In the genomic region with DNA sequence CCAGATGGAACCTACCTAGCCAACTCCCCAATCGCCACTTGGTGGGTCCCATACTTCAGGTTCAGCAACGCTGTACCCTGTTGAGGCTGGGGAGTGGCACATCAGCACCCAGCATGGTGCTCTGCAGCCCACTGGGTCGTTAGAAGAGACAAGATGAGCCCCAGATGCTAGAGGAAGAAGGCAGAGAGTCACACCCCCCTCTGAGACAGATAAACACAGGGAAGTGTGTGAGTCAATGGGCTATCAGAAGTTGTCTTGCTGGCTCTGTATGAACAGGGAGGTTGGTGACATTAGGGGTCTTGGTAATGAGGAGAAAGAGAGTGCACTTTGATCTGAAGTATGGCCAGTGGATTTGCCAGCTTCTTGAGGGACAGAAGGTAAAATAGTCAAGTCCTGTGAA, we compare ENCODE assay signal across 26 mouse cellular contexts.
DNase-seq lines count a peak whose midpoint lies in the region; ATAC-seq and TF ChIP-seq lines count a peak whose summit lies in the region.
"Had no signal": no experiment of that assay in that cellular context is flagged by ENCODE, and none has a peak within 500 bp of the region (broad histone marks: within the 10 kb centered on the region; RNA-seq: fewer than 3 reads in every experiment).

No protein-coding gene starts in this region.

- TF ChIP-seq CTCF in left cerebral cortex, adult 2 months (IDR thresholded peaks at IDR 0.05): no peak

- H3K36me3 ChIP-seq in forebrain, embryonic 10.5 days (replicated peaks): no peaks in the 10 kb centered on the region
- H3K36me3 ChIP-seq in forebrain, embryonic 16.5 days (ENCODE audit: control insufficient read depth, insufficient read depth): no peaks in the 10 kb centered on the region
- no peaks in the 10 kb centered on the region for H3K36me3 ChIP-seq in kidney, embryonic 15.5 days
- H3K36me3 ChIP-seq in liver, embryonic 11.5 days (ENCODE audit: control insufficient read depth, insufficient read depth, low read length): no peaks in the 10 kb centered on the region
- H3K36me3 ChIP-seq in liver, embryonic 16.5 days (ENCODE audit: control insufficient read depth, insufficient read depth): no peaks in the 10 kb centered on the region
- H3K36me3 ChIP-seq: embryonic facial prominence, embryonic 13.5 days; heart, embryonic 15.5 days; hindbrain, embryonic 12.5 days; intestine, embryonic 15.5 days; midbrain, embryonic 13.5 days had no signal

- DNase-seq in forebrain, embryonic 10.5 days (ENCODE audit: extremely low spot score, low spot score): no peak
- no peak for DNase-seq in kidney, postnatal 4 days
- DNase-seq in liver, embryonic 11.5 days (ENCODE audit: low spot score): no peak
- DNase-seq in left cerebral cortex, adult 2 months (ENCODE audit: extremely low spot score in 1 of 2, low spot score in 2 of 2): no peak
- DNase-seq in left cerebral cortex, adult 11 months (ENCODE audit: low spot score): no peak
- DNase-seq: adrenal gland, postnatal 10 days; cerebellum, adult 11-12 months; cerebellum, adult 9-11 months; kidney, adult 2 months; layer of hippocampus, postnatal 36 days; lung, postnatal 4 days; retina, postnatal 1 day; right cerebral cortex, postnatal 14 days; thymus, postnatal 14 days had no signal

- no peaks in the 10 kb centered on the region for H3K4me1 ChIP-seq in forebrain, embryonic 10.5 days
- H3K4me1 ChIP-seq in forebrain, embryonic 16.5 days (replicated peaks; ENCODE audit: control insufficient read depth, insufficient read depth, low read length): no peaks in the 10 kb centered on the region
- H3K4me1 ChIP-seq in kidney, embryonic 15.5 days: no peaks in the 10 kb centered on the region
- H3K4me1 ChIP-seq in liver, embryonic 11.5 days (replicated peaks; ENCODE audit: control insufficient read depth, insufficient read depth, low read length): peaks cover 19% of the 10 kb centered on the region
- H3K4me1 ChIP-seq in liver, embryonic 16.5 days (ENCODE audit: control insufficient read depth, low read depth, low read length): peaks cover 51% of the 10 kb centered on the region
- H3K4me1 ChIP-seq: embryonic facial prominence, embryonic 13.5 days; heart, embryonic 15.5 days; hindbrain, embryonic 12.5 days; intestine, embryonic 15.5 days; midbrain, embryonic 13.5 days had no signal

- WGBS in forebrain, embryonic 10.5 days: 63% methylated on average over 3 of the region's 3 CpGs
- 63% methylated on average over 3 of the region's 3 CpGs for WGBS in forebrain, embryonic 16.5 days
- WGBS in kidney, embryonic 15.5 days: 58% methylated on average over 3 of the region's 3 CpGs
- WGBS in liver, embryonic 11.5 days: 45% methylated on average over 3 of the region's 3 CpGs
- 46% methylated on average over 3 of the region's 3 CpGs for WGBS in liver, embryonic 16.5 days (ENCODE audit: insufficient replicate concordance)

- no peak overlapping the region for H3K9ac ChIP-seq in forebrain, embryonic 16.5 days (replicated peaks; ENCODE audit: low read depth, low read length)
- H3K9ac ChIP-seq in kidney, embryonic 15.5 days: no peak overlapping the region
- no peak overlapping the region for H3K9ac ChIP-seq in liver, embryonic 11.5 days (ENCODE audit: low read depth, low read length)
- H3K9ac ChIP-seq in liver, embryonic 16.5 days (ENCODE audit: low read depth, low read length): peak overlapping the region; percentile 73
- H3K9ac ChIP-seq: embryonic facial prominence, embryonic 13.5 days; heart, embryonic 15.5 days; hindbrain, embryonic 12.5 days; intestine, embryonic 15.5 days; midbrain, embryonic 13.5 days had no signal

- H3K4me2 ChIP-seq in forebrain, embryonic 16.5 days (ENCODE audit: low read length): no peak overlapping the region
- H3K4me2 ChIP-seq in kidney, embryonic 15.5 days: no peak overlapping the region
- H3K4me2 ChIP-seq in liver, embryonic 11.5 days: no peak overlapping the region
- peak overlapping the region; percentile 69 for H3K4me2 ChIP-seq in liver, embryonic 16.5 days (ENCODE audit: low read depth, low read length)
- H3K4me2 ChIP-seq: embryonic facial prominence, embryonic 13.5 days; heart, embryonic 15.5 days; hindbrain, embryonic 12.5 days; intestine, embryonic 15.5 days; midbrain, embryonic 13.5 days had no signal

- no peak overlapping the region for H3K4me3 ChIP-seq in forebrain, embryonic 10.5 days
- H3K4me3 ChIP-seq in forebrain, embryonic 16.5 days (replicated peaks; ENCODE audit: low read length): no peak overlapping the region
- no peak overlapping the region for H3K4me3 ChIP-seq in kidney, embryonic 15.5 days (replicated peaks)
- H3K4me3 ChIP-seq in liver, embryonic 11.5 days (ENCODE audit: low read depth, low read length): no peak overlapping the region
- peak overlapping the region; percentile 10; the same call in 1 of the 2 replicates for H3K4me3 ChIP-seq in liver, embryonic 16.5 days (ENCODE audit: low read depth, low read length)
- H3K4me3 ChIP-seq in left cerebral cortex, adult 2 months: no peak overlapping the region
- H3K4me3 ChIP-seq: embryonic facial prominence, embryonic 13.5 days; heart, embryonic 15.5 days; hindbrain, embryonic 12.5 days; intestine, embryonic 15.5 days; megakaryocyte, embryonic 14.5 days; midbrain, embryonic 13.5 days had no signal

- no peak for ATAC-seq in forebrain, embryonic 16.5 days
- ATAC-seq in kidney, embryonic 15.5 days (replicated peaks; ENCODE audit: low FRiP score): 0 out of 2 replicates have a peak, but pooled peaks have one; percentile 56
- peak; percentile 67 for ATAC-seq in liver, embryonic 11.5 days (replicated peaks; ENCODE audit: low FRiP score)
- peak; percentile 61 for ATAC-seq in liver, embryonic 16.5 days (ENCODE audit: low read depth)
- ATAC-seq: forebrain, embryonic 14.5 days; hindbrain, postnatal 0 days; intestine, embryonic 15.5 days; midbrain, embryonic 13.5 days had no signal

- H3K27me3 ChIP-seq in forebrain, embryonic 10.5 days (ENCODE audit: poor library complexity, severe bottlenecking): no peaks in the 10 kb centered on the region
- no peaks in the 10 kb centered on the region; the same call in 1 of the 2 replicates for H3K27me3 ChIP-seq in forebrain, embryonic 16.5 days (replicated peaks; ENCODE audit: control insufficient read depth, insufficient read depth, low read length)
- no peaks in the 10 kb centered on the region for H3K27me3 ChIP-seq in kidney, embryonic 15.5 days
- no peaks in the 10 kb centered on the region for H3K27me3 ChIP-seq in liver, embryonic 11.5 days (replicated peaks; ENCODE audit: control insufficient read depth, insufficient read depth, low read length)
- no peaks in the 10 kb centered on the region for H3K27me3 ChIP-seq in liver, embryonic 16.5 days (ENCODE audit: control insufficient read depth, insufficient read depth, low read depth, low read length)
- H3K27me3 ChIP-seq: embryonic facial prominence, embryonic 13.5 days; heart, embryonic 15.5 days; hindbrain, embryonic 12.5 days; intestine, embryonic 15.5 days; midbrain, embryonic 13.5 days had no signal

- intact Hi-C loops in left cerebral cortex, adult 2 months (cut with DNase I): no loop called here

- no peaks in the 10 kb centered on the region for H3K9me3 ChIP-seq in forebrain, embryonic 10.5 days
- H3K9me3 ChIP-seq in forebrain, embryonic 16.5 days (ENCODE audit: control insufficient read depth, low read length): no peaks in the 10 kb centered on the region
- H3K9me3 ChIP-seq in kidney, embryonic 15.5 days (replicated peaks): no peaks in the 10 kb centered on the region
- H3K9me3 ChIP-seq in liver, embryonic 11.5 days (ENCODE audit: control insufficient read depth, low read length): no peaks in the 10 kb centered on the region
- peaks cover 2% of the 10 kb centered on the region; the same call in 1 of the 2 replicates for H3K9me3 ChIP-seq in liver, embryonic 16.5 days (replicated peaks; ENCODE audit: control insufficient read depth, low read length)
- H3K9me3 ChIP-seq: embryonic facial prominence, embryonic 13.5 days; heart, embryonic 15.5 days; hindbrain, embryonic 12.5 days; intestine, embryonic 15.5 days; megakaryocyte, embryonic 14.5 days; midbrain, embryonic 13.5 days had no signal

- H3K27ac ChIP-seq in forebrain, embryonic 10.5 days: 0 out of 2 replicates have a peak overlapping the region, but pooled peaks have one; percentile 11
- H3K27ac ChIP-seq in forebrain, embryonic 16.5 days (ENCODE audit: low read length): no peak overlapping the region
- H3K27ac ChIP-seq in kidney, embryonic 15.5 days: no peak overlapping the region
- H3K27ac ChIP-seq in liver, embryonic 11.5 days (ENCODE audit: low read depth, low read length): peak overlapping the region; percentile 50; the same call in 1 of the 2 replicates
- H3K27ac ChIP-seq in liver, embryonic 16.5 days (ENCODE audit: low read length): peak overlapping the region; percentile 95
- no peak overlapping the region for H3K27ac ChIP-seq in left cerebral cortex, adult 2 months
- H3K27ac ChIP-seq: embryonic facial prominence, embryonic 13.5 days; heart, embryonic 15.5 days; hindbrain, embryonic 12.5 days; hindbrain, postnatal 0 days; intestine, embryonic 15.5 days; kidney, postnatal 0 days; midbrain, embryonic 13.5 days had no signal

Comparison
In these comparisons a context has a peak if more than half of its experiments do, and no peak if none do; other contexts are left out.
1. H3K27ac ChIP-seq: peak in forebrain, embryonic 10.5 days (single experiment), liver, embryonic 11.5 days (single experiment) and liver, embryonic 16.5 days (single experiment); none in forebrain, embryonic 16.5 days (single experiment), kidney, embryonic 15.5 days (single experiment) and left cerebral cortex, adult 2 months (single experiment).